Mouse (Mus musculus): ENCODE results near the gene Acot1.

GRCm38 (mm10) chr12:84032854-84033253 is 23.6 kb downstream of the Acot1 start:
- TF ChIP-seq POLR2A (IDR thresholded peaks at IDR 0.05; ENCODE audit: borderline replicate concordance, extremely low read depth, insufficient read depth, insufficient read length, poor library complexity, severe bottlenecking) (no peak), CTCF (IDR thresholded peaks at IDR 0.05; ENCODE audit: borderline replicate concordance, extremely low read depth, insufficient read depth, insufficient read length) (no peak)
